Mouse (Mus musculus) embryonic facial prominence, embryonic 11.5 days (tissue): ENCODE measurements around the gene Gm21663. TPM values are rescaled to one million over a fixed set of nuclear protein-coding genes. Genes with fewer than 3 reads are reported as not detected.

Experiments used
- ATAC-seq: fragments of 200-750 bp; cut with Nextera tagmentation; replicated peaks from 2 replicates; pipeline ENCODE4 v1.8.0; 2017; ENCODE audit warnings: low read depth; ENCODE audit not compliant: insufficient number of reproducible peaks, low FRiP score, low TSS enrichment
- DNase-seq: peaks from one replicate; pipeline ENCODE4 v3.0.0-alpha.2; 2015; ENCODE audit warnings: low spot score
- H3K27ac ChIP-seq: fragments of 300-500 bp; sonication (generic); replicated peaks from 2 replicates; pipeline ENCODE4 v1.5.1; 2014; ENCODE audit warnings: mild to moderate bottlenecking, low read depth, low read length, control low read depth
- H3K27me3 ChIP-seq: fragments of 300-500 bp; sonication (generic); 2 replicates; pipeline ENCODE4 v1.6.1; 2014; ENCODE audit warnings: mild to moderate bottlenecking, low read length, moderate library complexity, mixed read lengths; ENCODE audit not compliant: control insufficient read depth, insufficient read depth
- H3K36me3 ChIP-seq: fragments of 300-500 bp; sonication (generic); replicated peaks from 2 replicates; pipeline ENCODE4 v1.6.1; 2014; ENCODE audit warnings: low read depth, mild to moderate bottlenecking, low read length, moderate library complexity, mixed read lengths; ENCODE audit not compliant: control insufficient read depth, insufficient read depth
- H3K4me1 ChIP-seq: fragments of 300-500 bp; sonication (generic); 2 replicates; pipeline ENCODE4 v1.6.1; 2014; ENCODE audit warnings: low read length, mixed read lengths; ENCODE audit not compliant: control insufficient read depth, insufficient read depth
- H3K4me2 ChIP-seq: fragments of 300-500 bp; sonication (generic); 2 replicates; pipeline ENCODE4 v1.6.1; 2014; ENCODE audit warnings: low read depth, mild to moderate bottlenecking, control low read depth, low read length, moderate library complexity
- H3K4me3 ChIP-seq: fragments of 300-500 bp; sonication (generic); 2 replicates; pipeline ENCODE4 v1.5.1; 2014; ENCODE audit warnings: low read depth, low read length, control low read depth
- H3K9ac ChIP-seq: fragments of 300-500 bp; sonication (generic); replicated peaks from 2 replicates; pipeline ENCODE4 v1.6.1; 2014; ENCODE audit warnings: mild to moderate bottlenecking, control low read depth, low read length
- H3K9me3 ChIP-seq: fragments of 300-500 bp; sonication (generic); replicated peaks from 2 replicates; pipeline ENCODE4 v1.6.1; 2016; ENCODE audit warnings: mild to moderate bottlenecking, low read length, inconsistent platforms, mixed read lengths; ENCODE audit not compliant: control insufficient read depth
- WGBS: fragments of 180-500 bp; shearing (Covaris S2); extraction: QIAGEN DNeasy Blood & Tissue Kit; methylation state at CpG from one replicate; pipeline ENCODE4 v1.1.7; 2014; 5-methylcytosine and 5-hydroxymethylcytosine counted together
- polyA plus RNA-seq: library from polyadenylated mRNA; unstranded; fragments of >200 nt; fragmentation: Nextera tagmentation; extraction: Ambion mirVana; gene quantifications from 2 replicates; pipeline ENCODE4 v1.2.1, GENCODE M21; 2014

Gm21663 gene
- polyA plus RNA-seq, 1 experiment from 2014 or later = not detected

DNA sequence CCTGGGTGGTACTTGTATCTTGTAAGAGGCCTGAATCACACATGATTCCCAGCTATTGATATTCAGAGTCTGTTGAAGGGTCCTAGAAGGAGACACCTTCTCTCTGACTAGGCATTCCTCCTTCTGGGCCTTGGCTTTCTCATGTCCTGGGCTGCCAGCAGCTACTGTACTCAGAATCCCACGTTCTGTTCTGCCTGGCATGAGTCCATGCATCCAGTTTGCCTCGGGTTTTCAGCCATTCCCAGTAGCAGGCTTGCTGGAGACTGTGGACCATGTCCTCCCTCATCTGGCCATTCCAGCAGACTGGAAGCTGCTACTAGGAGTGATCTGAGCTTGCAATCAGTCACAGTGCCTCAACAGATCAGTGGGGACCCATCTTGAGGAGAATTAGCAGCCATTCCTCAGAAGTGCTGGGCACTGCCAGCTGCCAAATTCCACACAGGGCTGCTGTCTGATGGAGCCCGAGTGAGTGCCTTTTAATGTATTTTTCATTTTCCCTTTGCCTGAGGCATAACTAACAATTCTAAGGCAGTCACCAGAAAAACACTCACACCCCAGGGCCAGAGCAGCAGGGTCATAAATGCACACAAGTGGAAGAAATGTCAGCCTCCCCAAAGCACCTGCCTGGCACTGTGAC is 52.3 kb downstream of the Gm21663 start:
- DNase-seq (no peak), ATAC-seq (no peak)
- no peak overlapping the region for H3K9ac ChIP-seq
- no peaks in the 10 kb centered on the region for H3K9me3 ChIP-seq
- H3K27ac ChIP-seq = no peak overlapping the region
- H3K36me3 ChIP-seq = no peaks in the 10 kb centered on the region
- H3K4me1 ChIP-seq = no peaks in the 10 kb centered on the region
- no peaks in the 10 kb centered on the region for H3K27me3 ChIP-seq
- H3K4me2 ChIP-seq = no peak overlapping the region
- H3K4me3 ChIP-seq = no peak overlapping the region
- WGBS = 54% methylated on average over 3 of the region's 3 CpGs

DNA sequence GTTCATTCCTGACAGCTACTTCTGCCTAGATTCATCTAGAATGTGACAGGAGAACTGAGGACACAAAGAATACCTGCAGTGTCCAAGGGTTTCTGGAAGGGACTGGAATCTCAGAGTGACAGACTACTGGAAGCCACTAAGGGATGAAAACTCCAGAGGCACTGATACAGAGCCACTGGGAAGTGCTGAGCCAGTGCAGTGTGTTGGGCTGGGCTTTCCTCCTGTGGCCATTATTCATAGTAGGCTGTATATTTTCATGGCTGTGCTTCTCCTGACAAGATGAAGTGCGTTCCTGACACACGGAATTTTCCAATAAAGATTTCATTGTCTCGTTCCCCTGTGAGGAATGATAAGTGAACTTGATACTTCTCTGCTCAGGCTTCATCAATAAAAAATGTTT is 55.5 kb downstream of the Gm21663 start:
- Histone ChIP-seq H3K9me3 (no peaks in the 10 kb centered on the region), H3K9ac (no peak overlapping the region), H3K4me3 (no peak overlapping the region), H3K36me3 (no peaks in the 10 kb centered on the region), H3K27ac (no peak overlapping the region), H3K4me1 (no peaks in the 10 kb centered on the region), H3K27me3 (no peaks in the 10 kb centered on the region), H3K4me2 (no peak overlapping the region)
- ATAC-seq (no peak), DNase-seq (no peak)
- 85% methylated on average over 3 of the region's 3 CpGs for WGBS

Other genes with a start within 250 kb of the Gm21663 start
- gene Xrcc2, start 236.6 kb downstream of the Gm21663 start, polyA plus RNA-seq = 11.1 and 11.5 TPM in 2 replicates
- gene Actr3b, start 182.4 kb downstream of the Gm21663 start, polyA plus RNA-seq = 5.8 and 7.4 TPM in 2 replicates
- gene Gm21671, start 12.0 kb upstream of the Gm21663 start, polyA plus RNA-seq = not detected in 2 replicates
- not detected in 2 replicates for gene Gm21680, start 30.3 kb upstream of the Gm21663 start, polyA plus RNA-seq
- not detected in 2 replicates for gene Gm21698, start 46.3 kb upstream of the Gm21663 start, polyA plus RNA-seq
- gene Gm1979, start 62.4 kb upstream of the Gm21663 start, polyA plus RNA-seq = not detected in 2 replicates
- gene Gm5862, start 80.5 kb upstream of the Gm21663 start, polyA plus RNA-seq = not detected in 2 replicates
- not detected in 2 replicates for gene Speer4a, start 97.2 kb upstream of the Gm21663 start, polyA plus RNA-seq
- not detected in 2 replicates for gene Gm7347, start 116.2 kb upstream of the Gm21663 start, polyA plus RNA-seq
- not detected in 2 replicates for gene Gm10471, start 146.9 kb upstream of the Gm21663 start, polyA plus RNA-seq
- gene 5031410I06Rik, start 163.0 kb upstream of the Gm21663 start, polyA plus RNA-seq = not detected in 2 replicates
- not detected in 2 replicates for gene Gm10220, start 179.0 kb upstream of the Gm21663 start, polyA plus RNA-seq